Mouse (Mus musculus) heart, postnatal 14 days (tissue): ENCODE data around the gene Mrgbp. TPM values are rescaled to one million over a fixed set of nuclear protein-coding genes. Genes with fewer than 3 reads are reported as not detected.

ENCODE experiments used
- DNase-seq, 2 experiments: peaks; one replicate each; pipeline ENCODE4 v3.0.0; 2021 to 2022
- intact Hi-C: fragments of 180-260 bp; cut with DNase I; formaldehyde crosslinking; loops from one replicate; pipeline ENCODE4 v1.15.1; 2025
- total RNA-seq, 2 experiments: library from RNA; stranded (reverse); gene quantifications; 2 replicates each; pipeline ENCODE4 v1.2.3; 2021

Mrgbp gene
- total RNA-seq, 2 experiments from 2014 or later: 14.5 to 14.8 TPM

DNA sequence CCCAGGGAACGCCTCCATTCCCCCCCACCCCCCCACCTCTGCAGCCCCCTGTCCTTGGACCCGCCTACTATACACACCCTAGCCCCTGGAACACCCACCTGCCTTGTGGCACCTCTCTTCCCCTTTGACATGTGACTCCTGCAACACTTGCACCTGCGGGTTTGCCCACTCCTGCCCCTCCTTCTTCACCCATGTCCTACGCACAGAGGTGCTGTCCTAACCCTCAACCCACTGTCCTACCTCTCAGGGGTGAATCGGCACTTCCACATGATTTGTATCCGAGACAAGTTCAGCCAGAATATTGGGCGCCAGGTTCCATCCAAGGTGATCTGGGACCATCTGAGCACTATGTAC is 2.0 kb downstream of the Mrgbp start:
- no peak for DNase-seq
- intact Hi-C loops: no loop called here

DNA sequence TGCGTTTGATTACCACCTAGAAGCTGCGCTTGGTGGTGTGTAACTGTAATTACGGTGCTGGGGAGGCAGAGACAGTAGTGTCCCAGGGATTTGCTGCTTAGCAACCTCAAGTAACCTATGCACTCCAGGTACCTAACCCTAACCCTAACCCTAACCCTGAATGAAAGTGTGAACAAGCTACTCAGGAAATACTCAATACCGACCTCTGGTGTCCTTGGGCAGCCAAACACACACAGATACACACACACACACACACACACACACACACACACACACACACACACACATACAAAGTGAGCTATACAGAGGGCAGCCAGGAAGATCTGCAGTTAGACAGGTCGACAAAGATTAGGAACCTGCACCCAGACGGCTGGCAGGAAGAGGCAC is 7.6 kb downstream of the Mrgbp start:
- intact Hi-C loops: loop anchor here (5.0 kb wide), 1 partner anchor 89 kb away; no protein-coding TSS in a partner anchor
- no peak for DNase-seq

DNA sequence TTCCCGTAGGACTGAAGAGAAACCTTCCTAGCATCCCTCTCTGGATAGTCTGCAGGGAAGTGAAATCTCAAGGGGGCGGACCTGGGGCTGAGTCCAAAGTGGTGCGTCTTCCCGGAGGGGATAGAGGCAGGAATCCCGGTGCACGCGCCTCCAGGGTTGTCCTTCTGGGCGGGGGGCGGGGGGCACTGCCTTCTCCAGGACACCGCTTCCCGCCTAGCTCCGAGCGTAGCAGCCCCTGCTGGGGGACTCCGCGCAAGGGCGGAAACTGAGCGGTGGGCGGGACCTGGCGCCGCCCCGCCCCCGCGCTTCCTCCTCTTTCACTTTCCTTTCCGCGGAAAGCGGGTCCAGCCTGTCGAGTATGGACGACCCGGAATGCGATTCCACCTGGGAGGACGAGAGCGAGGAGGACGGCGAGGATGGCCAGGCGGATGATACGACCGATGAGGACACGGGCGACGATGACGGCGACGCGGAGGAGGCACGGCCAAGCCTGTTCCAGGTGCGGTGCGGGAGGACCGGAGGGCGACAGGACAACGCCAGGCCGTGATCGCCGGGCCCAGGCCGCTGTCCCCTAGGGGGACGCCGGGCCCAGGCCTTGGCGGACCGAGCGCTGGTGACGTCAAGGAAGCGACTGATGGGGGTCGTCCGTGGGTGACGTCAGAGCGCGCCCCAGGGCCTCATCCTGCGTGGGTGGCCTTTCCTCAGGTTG is 8.2 kb downstream of the Mrgbp start, which contains the start of gene Ogfr:
Ogfr (plus strand) TSS at position 123 of the 709 bp plus-strand sequence.
- peak; percentile 87 to 90 for DNase-seq
- intact Hi-C loops: loop anchor here (5.0 kb wide), 1 partner anchor 88 kb away; no protein-coding TSS in a partner anchor

DNA sequence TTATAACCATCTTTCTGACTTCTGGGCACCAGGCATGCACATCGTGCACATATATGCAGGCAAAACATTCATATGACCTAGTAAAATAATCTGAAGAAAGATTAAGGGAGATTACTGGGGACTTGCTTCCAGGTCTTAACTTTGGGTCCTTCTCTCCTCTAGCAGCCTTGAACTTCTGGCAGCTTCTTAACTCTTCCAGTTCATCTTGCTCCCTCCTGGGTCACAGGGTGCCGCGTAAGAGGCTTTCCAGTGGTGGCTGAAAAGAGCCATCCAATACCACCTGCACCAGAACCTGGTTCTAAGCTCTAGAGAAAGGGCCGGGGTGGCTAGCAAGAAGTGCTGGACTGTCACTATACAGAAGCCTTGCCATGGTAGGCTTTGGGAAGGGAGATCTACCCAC is 16.4 kb downstream of the Mrgbp start, which contains the start of gene Col9a3:
Col9a3 (plus strand) TSS at position 301 of the 400 bp plus-strand sequence.
- no peak for DNase-seq
- intact Hi-C loops: no loop called here

DNA sequence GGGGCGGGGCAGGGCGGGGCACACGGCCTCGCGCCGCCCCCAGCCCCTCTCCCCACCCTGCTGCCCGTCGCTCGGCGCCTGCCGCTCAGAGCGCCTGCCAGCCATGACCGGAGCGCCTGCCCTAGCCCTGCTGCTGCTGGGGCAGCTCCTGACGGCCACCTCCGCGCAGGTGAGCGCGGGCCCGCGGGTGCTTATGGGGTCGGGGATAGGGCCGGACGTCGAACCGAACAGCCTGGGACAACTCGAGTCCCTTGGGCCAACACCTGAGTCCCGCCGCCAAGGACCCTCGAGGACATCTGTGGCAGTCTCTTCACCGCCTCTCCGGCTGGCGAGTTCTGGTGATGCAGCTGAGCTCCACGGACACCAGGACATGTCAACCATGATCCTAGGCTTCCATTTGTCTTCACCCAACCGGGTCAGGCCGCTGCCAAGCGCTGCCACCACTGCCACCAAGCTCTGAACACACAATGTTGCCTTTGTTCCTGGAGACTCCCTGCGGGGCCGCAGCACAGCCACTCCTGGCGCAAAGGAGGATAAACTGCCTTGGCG is 17.1 kb downstream of the Mrgbp start:
- intact Hi-C loops: no loop called here
- DNase-seq: no peak

DNA sequence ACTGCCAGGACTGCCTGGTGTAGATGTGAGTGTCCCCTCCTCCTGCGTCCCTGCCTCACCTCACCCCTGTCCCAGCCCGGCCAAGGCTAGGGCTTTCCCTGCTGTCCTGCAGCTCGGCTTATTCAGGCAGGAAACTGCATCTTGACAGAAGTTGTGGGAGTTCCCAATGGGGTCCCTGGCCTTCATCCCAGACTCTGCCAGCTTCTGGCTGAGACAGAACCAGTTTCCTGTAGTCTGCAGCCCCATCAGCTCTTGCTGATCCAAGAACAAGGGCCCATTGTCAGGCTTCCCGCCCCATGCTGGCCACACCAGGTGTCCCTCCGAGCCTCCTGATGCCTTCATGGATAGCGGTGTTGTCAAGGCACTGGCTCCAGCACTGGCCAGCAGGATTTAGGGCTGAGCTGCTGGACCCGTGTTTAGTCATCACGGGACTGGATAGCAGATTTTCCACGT is 19.5 kb downstream of the Mrgbp start:
- intact Hi-C loops: no loop called here
- no peak for DNase-seq

DNA sequence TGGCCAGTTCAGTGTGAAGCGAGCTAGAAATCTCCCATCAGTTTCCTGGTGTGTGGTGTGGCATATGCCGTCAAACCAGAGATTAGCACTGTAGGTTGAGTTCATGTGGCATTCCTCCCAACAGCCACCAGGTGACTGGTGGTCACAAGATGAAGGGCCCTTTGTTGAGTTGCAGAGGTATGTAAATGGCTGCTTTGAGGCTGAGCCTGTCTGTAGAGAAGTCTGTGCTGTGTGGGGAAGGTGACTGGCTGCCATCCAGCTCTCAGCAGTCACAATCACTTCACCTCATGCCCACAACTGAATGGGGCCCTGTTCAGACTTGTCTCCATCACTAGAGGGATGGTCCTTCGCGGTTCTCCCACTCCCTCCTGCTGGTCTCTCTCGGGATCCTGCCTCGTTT is 23.7 kb downstream of the Mrgbp start:
- intact Hi-C loops: no loop called here
- no peak for DNase-seq

DNA sequence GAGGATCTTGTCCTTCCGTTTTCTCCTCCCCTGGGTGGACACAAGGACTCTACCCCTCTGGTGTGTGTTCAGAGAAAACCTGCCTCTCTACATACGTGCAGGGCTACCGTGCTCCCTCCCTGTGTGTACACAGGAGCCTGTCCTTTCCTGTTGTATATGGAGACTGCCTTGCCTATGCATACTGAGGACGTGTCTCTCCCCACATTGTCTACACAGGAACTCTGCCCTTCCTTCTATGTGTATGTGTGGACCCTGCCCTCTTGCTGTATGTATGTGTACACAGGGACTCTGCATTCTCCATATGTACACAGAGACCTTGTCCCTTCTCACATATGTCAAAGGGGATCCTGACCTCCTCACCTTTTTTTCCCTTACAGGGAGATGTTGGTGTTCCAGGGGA is 29.2 kb downstream of the Mrgbp start:
- DNase-seq: no peak
- intact Hi-C loops: no loop called here

DNA sequence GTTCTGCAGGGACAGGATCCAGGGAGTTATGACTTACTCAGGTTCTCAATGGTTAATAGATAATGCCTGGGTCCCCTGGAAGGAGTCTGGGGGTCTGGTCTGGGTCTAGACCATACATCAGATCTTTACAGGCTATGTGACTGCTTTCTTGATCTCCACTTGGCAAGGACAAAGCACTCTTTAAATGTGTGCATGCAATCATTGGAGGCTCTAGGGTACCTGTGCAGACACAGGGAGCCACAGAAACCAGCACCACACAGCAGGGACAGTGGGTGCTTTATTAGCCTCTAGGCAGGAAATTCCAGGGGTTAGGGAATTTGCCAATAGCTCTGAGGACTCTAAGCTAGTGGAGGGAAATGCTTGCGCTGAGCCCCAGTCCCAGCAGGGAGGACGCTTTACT is 30.8 kb downstream of the Mrgbp start:
- no peak for DNase-seq
- intact Hi-C loops: no loop called here

Other genes starting within 250 kb of the Mrgbp start
- 1 to 10 TPM; 1.0 to 1.2 TPM for gene Gata5, start 246.6 kb upstream of the Mrgbp start, total RNA-seq
- under 1 TPM; 0.12 to 0.41 TPM for gene Slco4a1, start 125.1 kb upstream of the Mrgbp start, total RNA-seq
- not detected for gene Ntsr1, start 81.3 kb upstream of the Mrgbp start, total RNA-seq
- gene Ogfr, start 7.9 kb downstream of the Mrgbp start, total RNA-seq: 10 to 100 TPM; 37.7 to 38.2 TPM
- gene Col9a3, start 16.5 kb downstream of the Mrgbp start, total RNA-seq: under 1 TPM; 0.46 to 0.50 TPM
- under 1 TPM in 1 of 2 experiments, not detected in 1; 0.12 TPM for gene Tcfl5, start 61.4 kb downstream of the Mrgbp start, total RNA-seq
- 10 to 100 TPM; 39.0 to 39.7 TPM for gene Dido1, start 128.7 kb downstream of the Mrgbp start, total RNA-seq
- 10 to 100 TPM; 64.7 to 69.6 TPM for gene Gid8, start 128.8 kb downstream of the Mrgbp start, total RNA-seq
- gene Slc17a9, start 144.0 kb downstream of the Mrgbp start, total RNA-seq: under 1 TPM; 0.34 to 0.57 TPM
- not detected for gene Bhlhe23, start 195.6 kb downstream of the Mrgbp start, total RNA-seq